Mouse (Mus musculus) bone marrow, adult 2 months (tissue): ENCODE data around the gene Cbln1.

ENCODE experiments used
- CTCF ChIP-seq: fragments of 200-500 bp; IDR thresholded peaks from 2 replicates; pipeline ENCODE4 v1.5.1; 2011; ENCODE audit warnings: low read length, control low read depth; ENCODE audit not compliant: control insufficient read depth, insufficient read depth
- POLR2A ChIP-seq: fragments of 200-500 bp; IDR thresholded peaks from 2 replicates; pipeline ENCODE4 v1.6.1; 2011; ENCODE audit warnings: low read depth, mild to moderate bottlenecking, control low read depth, low read length, borderline replicate concordance; ENCODE audit not compliant: control insufficient read depth

DNA sequence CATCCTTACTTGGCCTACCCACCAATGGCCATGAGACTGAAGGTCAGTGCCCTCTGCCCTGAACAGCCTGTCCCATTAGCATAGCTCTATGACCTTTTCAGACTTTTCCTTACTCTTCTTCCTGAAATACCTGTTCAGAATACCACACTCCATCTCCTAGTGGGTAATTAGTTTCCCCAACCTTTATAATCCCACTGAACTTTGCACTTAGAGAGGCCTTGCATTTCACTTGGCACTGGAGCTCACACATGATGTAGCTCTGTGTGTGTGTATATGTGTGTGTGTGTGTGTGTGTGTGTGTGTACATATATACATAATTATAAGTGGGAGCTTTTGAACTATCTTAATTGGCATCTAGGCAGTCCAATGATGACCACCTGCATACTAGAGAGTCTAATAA is 45.2 kb downstream of the Cbln1 start:
- TF ChIP-seq CTCF = no peak
- TF ChIP-seq POLR2A = no peak
